Mouse (Mus musculus) liver, embryonic 11.5 days (tissue): Measurements from ENCODE around the gene Fance. TPM values are rescaled to one million over a fixed set of nuclear protein-coding genes. Genes with fewer than 3 reads are reported as not detected.
A peak's percentile ranks its signal among the peaks of the same experiment; 100 is the strongest.
"Not testable (repeated sequence)": the region's sequence is repeated elsewhere in the genome, so short reads cannot be mapped to it uniquely, and the experiment has no call there.

ENCODE experiments used
- ATAC-seq: fragments of 200-750 bp; cut with Nextera tagmentation; replicated peaks from 2 replicates; pipeline ENCODE4 v1.8.0; 2017; ENCODE audit warnings: moderate number of reproducible peaks, mild to moderate bottlenecking, moderate TSS enrichment, moderate library complexity; ENCODE audit not compliant: low FRiP score
- DNase-seq: peaks from one replicate; pipeline ENCODE4 v3.0.0-alpha.2; 2017; ENCODE audit warnings: low spot score
- H3K27ac ChIP-seq: fragments of 300-500 bp; sonication (generic); 2 replicates; pipeline ENCODE4 v1.5.1; 2014; ENCODE audit warnings: mild to moderate bottlenecking, low read depth, low read length, control low read depth
- H3K27me3 ChIP-seq: fragments of 300-500 bp; sonication (generic); replicated peaks from 2 replicates; pipeline ENCODE4 v1.6.1; 2014; ENCODE audit warnings: low read length, mixed read lengths; ENCODE audit not compliant: control insufficient read depth, insufficient read depth
- H3K36me3 ChIP-seq: fragments of 300-500 bp; sonication (generic); 2 replicates; pipeline ENCODE4 v1.6.1; 2014; ENCODE audit warnings: mild to moderate bottlenecking, low read length, moderate library complexity, mixed read lengths; ENCODE audit not compliant: control insufficient read depth, insufficient read depth
- H3K4me1 ChIP-seq: fragments of 300-500 bp; sonication (generic); replicated peaks from 2 replicates; pipeline ENCODE4 v1.6.1; 2014; ENCODE audit warnings: low read length, mixed read lengths; ENCODE audit not compliant: control insufficient read depth, insufficient read depth
- H3K4me2 ChIP-seq: fragments of 300-500 bp; sonication (generic); 2 replicates; pipeline ENCODE4 v1.6.1; 2014; ENCODE audit warnings: mild to moderate bottlenecking, control low read depth, moderate library complexity
- H3K4me3 ChIP-seq: fragments of 300-500 bp; sonication (generic); 2 replicates; pipeline ENCODE4 v1.5.1; 2014; ENCODE audit warnings: low read depth, low read length, control low read depth
- H3K9ac ChIP-seq: fragments of 300-500 bp; sonication (generic); 2 replicates; pipeline ENCODE4 v1.6.1; 2014; ENCODE audit warnings: low read depth, low read length, control low read depth
- H3K9me3 ChIP-seq: fragments of 300-500 bp; sonication (generic); 2 replicates; pipeline ENCODE4 v1.6.1; 2016; ENCODE audit warnings: low read length, inconsistent platforms, mixed read lengths; ENCODE audit not compliant: control insufficient read depth
- WGBS: fragments of 180-500 bp; shearing (Covaris S2); extraction: QIAGEN DNeasy Blood & Tissue Kit; methylation state at CpG from one replicate; pipeline ENCODE4 v1.1.7; 2014; 5-methylcytosine and 5-hydroxymethylcytosine counted together
- polyA plus RNA-seq: library from polyadenylated mRNA; unstranded; fragments of >200 nt; fragmentation: Nextera tagmentation; extraction: Ambion mirVana; gene quantifications from 2 replicates; pipeline ENCODE4 v1.2.1, GENCODE M21; 2014

The Fance gene
- polyA plus RNA-seq, 1 experiment from 2014 or later: 31.1 TPM

DNA sequence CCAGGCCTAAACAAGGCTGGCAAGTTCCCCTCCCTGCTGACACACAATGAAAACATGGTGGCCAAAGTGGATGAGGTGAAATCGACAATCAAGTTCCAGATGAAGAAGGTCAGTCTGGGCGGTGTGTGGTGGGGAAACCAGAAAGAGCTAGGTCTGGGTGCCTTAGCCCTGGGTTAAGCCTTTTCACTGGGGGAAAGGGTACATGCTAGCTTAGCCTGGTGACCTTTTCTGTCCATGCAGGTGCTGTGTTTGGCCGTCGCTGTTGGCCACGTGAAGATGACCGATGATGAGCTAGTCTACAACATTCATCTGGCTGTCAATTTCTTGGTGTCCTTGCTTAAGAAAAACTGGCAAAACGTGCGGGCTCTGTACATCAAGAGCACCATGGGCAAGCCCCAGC lies 17.3 kb downstream of the Fance start:
- DNase-seq, H3K27me3 ChIP-seq, ATAC-seq, H3K9me3 ChIP-seq: not testable (repeated sequence)
- H3K36me3 ChIP-seq: peaks cover 22% of the 10 kb centered on the region
- H3K9ac ChIP-seq: peak overlapping the region; percentile 100; the same call in 1 of the 2 replicates
- peak overlapping the region; percentile 99 for H3K4me2 ChIP-seq
- 63% methylated on average over 7 of the region's 8 CpGs for WGBS
- H3K27ac ChIP-seq: peak overlapping the region; percentile 43; the same call in 1 of the 2 replicates
- peaks cover 38% of the 10 kb centered on the region for H3K4me1 ChIP-seq
- H3K4me3 ChIP-seq: peak overlapping the region; percentile 100

DNA sequence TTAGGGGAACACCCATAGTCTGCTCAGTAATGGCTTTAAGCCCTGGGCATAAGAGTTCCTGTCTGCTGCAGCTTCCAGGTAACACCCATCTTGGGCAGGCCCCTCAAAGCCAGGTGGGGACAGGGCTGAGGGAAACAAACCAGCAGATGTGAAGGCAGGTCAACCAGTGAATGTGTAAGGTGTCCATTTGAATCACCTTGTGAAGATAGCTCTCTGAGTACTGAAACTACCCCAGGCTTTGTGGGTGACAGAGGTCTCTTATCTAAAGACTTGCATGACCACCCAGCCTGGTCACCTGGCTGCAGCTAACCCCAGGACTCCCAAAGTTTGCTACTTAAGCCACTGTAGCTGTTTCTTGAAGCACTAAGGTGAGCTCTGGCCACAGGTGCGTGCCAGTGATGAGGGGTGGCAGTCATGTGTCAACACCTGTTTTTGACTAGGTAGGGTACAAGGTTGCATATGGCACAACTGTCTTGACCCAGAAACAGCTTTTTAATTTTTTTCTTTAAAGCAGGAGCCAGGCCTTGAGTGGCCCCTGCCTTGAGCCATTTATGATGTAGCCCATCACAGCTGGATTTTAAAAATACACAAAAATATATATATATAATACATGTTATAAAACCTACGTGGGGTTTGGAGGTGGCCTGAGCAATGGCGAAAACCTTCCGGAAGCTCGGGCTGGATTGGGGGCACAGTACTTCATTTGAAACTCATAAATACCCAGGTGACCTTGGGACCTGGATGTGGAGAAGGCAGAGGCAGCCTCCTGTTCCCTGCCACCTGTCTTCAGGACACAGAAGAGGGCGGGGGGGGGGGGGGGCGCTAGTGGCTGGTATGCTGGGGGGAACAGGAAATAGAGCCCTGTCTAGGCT lies 18.2 kb downstream of the Fance start:
- WGBS: 23% methylated on average over 7 of the region's 7 CpGs
- peak; percentile 4 for ATAC-seq
- H3K27ac ChIP-seq: no peak overlapping the region; the same call in none of the 2 replicates

DNA sequence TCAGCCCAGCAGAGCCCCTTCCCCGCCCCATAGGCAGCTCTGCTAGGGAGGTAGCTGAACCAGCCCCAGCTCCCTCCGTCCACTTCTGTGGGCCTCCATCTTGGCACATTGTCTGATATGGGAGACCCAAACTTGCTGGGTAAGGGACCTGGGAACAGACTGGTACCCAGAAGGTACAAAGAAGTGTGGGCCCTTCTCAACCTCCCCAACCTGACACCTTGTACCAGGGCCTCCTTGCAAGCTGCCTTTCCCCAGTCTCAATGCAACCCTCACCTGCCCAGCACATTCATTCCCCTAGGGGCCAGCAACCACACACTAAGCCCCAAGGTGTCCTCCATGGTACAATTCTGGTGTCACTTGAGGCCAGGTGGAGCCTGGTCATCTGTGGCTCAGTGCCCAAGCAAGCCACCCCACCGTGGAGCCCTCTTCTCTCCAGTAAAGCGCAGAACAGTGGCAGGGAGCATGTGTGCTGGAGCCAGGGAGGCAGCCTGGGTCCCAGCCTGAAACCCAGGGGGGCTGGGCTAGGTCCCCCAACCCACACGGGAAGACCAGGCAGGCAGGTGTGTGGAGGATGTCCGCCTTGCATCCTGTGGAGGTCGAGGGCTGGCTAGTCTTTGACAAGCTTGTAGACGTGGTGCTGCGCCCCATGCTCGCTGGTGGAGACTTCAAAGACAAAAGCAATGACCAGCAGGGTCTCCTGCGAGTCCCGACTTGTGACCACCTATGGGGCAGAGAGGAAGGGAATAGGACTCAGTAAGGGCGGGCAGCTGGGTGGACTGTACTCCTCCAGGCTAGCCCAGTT lies 19.0 kb downstream of the Fance start:
- Histone ChIP-seq H3K4me3 (no peak overlapping the region), H3K4me2 (no peak overlapping the region)
- ATAC-seq: peak; percentile 39

More for the DNA sequence above, 18.2 kb downstream of the Fance start:
- DNase-seq: peak; percentile 66
- Histone ChIP-seq H3K36me3 (peaks cover 20% of the 10 kb centered on the region), H3K9me3 (no peaks in the 10 kb centered on the region), H3K4me2 (peak overlapping the region; percentile 99), H3K9ac (no peak overlapping the region), H3K4me1 (peaks cover 38% of the 10 kb centered on the region), H3K27me3 (no peaks in the 10 kb centered on the region; the same call in 1 of the 2 replicates), H3K4me3 (peak overlapping the region; percentile 100)

DNA sequence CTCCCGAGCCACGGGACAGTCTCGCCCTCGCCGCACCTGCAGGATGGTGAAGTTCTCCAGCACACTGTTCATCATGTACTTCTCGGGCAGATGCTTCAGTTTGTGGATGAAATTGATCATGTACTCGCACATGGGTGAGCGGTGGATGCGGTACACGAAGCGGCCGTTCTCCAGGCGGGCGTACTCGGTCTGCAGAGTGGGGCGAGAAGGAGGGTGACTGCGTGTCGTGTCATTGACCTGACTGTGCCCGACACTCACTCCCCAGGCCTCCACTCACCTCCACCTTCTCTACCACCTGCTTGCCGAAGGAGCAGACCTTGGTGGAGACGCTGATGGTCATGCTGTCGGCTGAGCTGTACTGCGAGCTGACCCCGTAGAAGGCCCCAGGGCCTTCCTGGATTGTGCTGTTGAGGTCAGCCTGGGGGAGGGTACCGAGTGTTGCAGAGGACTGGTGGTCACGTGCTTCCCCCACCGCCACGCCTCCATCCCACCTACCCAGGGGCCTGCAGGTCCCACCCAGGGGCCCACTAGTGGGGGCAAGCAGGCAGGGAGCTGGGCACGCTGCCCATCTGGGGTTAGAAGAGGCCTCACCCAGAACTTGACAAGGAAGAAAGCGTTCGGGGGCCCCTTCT lies 19.7 kb downstream of the Fance start:
- H3K27me3 ChIP-seq: no peaks in the 10 kb centered on the region; the same call in 1 of the 2 replicates
- no peak for ATAC-seq
- H3K4me3 ChIP-seq: no peak overlapping the region
- WGBS: 50% methylated on average over 31 of the region's 31 CpGs
- H3K9me3 ChIP-seq: no peaks in the 10 kb centered on the region
- H3K36me3 ChIP-seq: peaks cover 20% of the 10 kb centered on the region
- DNase-seq: peak; percentile 53
- no peak overlapping the region for H3K4me2 ChIP-seq
- peaks cover 30% of the 10 kb centered on the region for H3K4me1 ChIP-seq
- no peak overlapping the region; the same call in 1 of the 2 replicates for H3K27ac ChIP-seq
- no peak overlapping the region for H3K9ac ChIP-seq

More for the DNA sequence above, 19.0 kb downstream of the Fance start:
- Histone ChIP-seq H3K36me3 (peaks cover 20% of the 10 kb centered on the region), H3K27ac (no peak overlapping the region; the same call in 1 of the 2 replicates), H3K27me3 (no peaks in the 10 kb centered on the region; the same call in 1 of the 2 replicates), H3K4me1 (peaks cover 37% of the 10 kb centered on the region), H3K9me3 (no peaks in the 10 kb centered on the region), H3K9ac (no peak overlapping the region)
- WGBS: 40% methylated on average over 13 of the region's 13 CpGs
- peak; percentile 69 for DNase-seq

DNA sequence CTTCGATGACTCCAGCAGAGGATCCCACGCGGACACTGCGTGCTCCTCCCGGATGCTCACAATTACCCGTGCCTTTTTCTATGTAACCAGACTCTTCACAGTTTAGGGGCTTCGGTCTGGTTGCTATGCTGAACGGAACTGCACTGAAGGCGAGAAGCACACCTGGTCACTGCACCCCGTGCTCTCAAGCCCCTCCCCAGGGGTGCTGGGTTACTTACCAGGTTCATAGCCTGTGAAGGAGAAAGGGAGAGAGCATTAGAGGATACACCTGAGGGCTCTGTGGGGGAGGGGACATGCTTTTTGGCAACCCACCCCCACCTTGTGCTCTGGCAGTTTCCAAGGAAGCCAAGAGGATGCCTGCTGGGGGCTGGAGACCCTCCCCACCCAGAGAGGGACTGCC lies 21.9 kb downstream of the Fance start:
- 75% methylated on average over 10 of the region's 10 CpGs for WGBS
- DNase-seq (no peak), ATAC-seq (no peak)
- Histone ChIP-seq H3K9ac (no peak overlapping the region), H3K36me3 (peaks cover 12% of the 10 kb centered on the region), H3K27me3 (no peaks in the 10 kb centered on the region; the same call in 1 of the 2 replicates), H3K27ac (no peak overlapping the region), H3K4me2 (no peak overlapping the region; the same call in 1 of the 2 replicates), H3K9me3 (no peaks in the 10 kb centered on the region), H3K4me1 (peaks cover 19% of the 10 kb centered on the region), H3K4me3 (no peak overlapping the region)

DNA sequence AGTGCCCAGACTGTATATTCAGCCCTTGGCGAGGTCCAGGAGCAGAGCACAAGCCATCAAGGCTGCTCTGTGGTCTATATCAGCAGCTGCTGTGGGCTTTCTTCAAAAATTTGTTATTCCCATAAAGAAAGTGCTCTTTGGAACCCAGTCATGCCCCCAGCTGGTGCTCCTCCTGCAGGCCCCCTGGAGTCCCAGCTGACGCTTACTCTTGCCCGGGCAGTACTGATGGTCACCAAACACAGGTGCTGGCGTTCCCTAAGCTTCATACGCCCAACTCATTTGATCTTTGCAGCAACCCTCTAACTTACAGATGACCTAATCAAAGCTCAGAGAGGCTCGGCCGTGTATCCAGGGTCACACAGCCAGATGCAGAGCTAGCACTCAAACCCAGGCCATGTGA lies 24.2 kb downstream of the Fance start:
- Histone ChIP-seq H3K9ac (no peak overlapping the region), H3K9me3 (no peaks in the 10 kb centered on the region), H3K27ac (no peak overlapping the region), H3K4me3 (no peak overlapping the region), H3K4me2 (no peak overlapping the region), H3K36me3 (peaks cover 7% of the 10 kb centered on the region; the same call in 1 of the 2 replicates), H3K27me3 (no peaks in the 10 kb centered on the region; the same call in 1 of the 2 replicates), H3K4me1 (peaks cover 26% of the 10 kb centered on the region)
- WGBS: 91% methylated on average over 7 of the region's 7 CpGs
- no peak for ATAC-seq
- DNase-seq: no peak

DNA sequence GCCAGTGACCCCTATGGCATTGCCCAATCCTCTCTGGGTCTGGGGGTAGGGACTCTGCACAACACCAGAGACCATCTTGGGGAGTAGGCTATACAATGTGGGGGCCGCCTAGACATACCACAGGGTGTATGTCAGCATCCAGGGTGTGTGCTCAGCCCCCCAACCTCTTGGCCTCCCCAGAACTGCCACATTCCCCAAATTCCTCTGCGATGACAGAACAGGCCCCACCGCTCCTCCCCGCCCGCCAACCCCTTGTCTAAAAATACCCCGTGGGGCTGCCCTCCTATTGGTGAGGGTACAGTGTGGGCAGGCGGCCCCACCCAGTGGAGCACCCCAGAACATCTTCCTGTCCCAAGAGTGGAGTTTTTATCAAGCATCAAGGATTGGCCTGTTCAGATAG lies 27.3 kb downstream of the Fance start:
- Histone ChIP-seq H3K27me3 (no peaks in the 10 kb centered on the region; the same call in none of the 2 replicates), H3K9me3 (no peaks in the 10 kb centered on the region), H3K9ac (no peak overlapping the region), H3K27ac (no peak overlapping the region), H3K36me3 (peaks cover 7% of the 10 kb centered on the region; the same call in 1 of the 2 replicates), H3K4me2 (peak overlapping the region; percentile 45), H3K4me1 (peaks cover 34% of the 10 kb centered on the region), H3K4me3 (no peak overlapping the region)
- DNase-seq (no peak), ATAC-seq (no peak)
- 66% methylated on average over 7 of the region's 7 CpGs for WGBS

DNA sequence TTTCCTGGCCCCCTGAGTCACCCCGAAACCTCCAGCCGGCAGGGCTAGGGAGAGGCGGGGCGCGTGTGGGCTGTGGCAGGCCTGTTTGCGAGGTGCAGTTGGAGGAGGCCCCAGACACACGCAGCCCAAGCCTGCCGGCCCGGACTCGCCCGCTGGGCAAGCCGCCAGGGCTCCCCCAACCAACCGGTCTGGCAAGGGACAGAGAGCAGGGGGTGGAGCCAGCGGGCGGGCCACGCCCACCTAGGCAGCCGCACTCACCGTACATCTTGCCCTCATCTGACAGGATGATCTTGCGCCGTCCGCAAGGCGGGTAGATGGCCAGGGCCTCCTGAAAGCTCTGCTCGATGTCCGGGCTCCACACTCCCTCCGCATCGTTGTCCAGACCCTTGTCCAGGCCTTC lies 27.8 kb downstream of the Fance start:
- peaks cover 39% of the 10 kb centered on the region for H3K4me1 ChIP-seq
- 13% methylated on average over 26 of the region's 26 CpGs for WGBS
- H3K9me3 ChIP-seq: no peaks in the 10 kb centered on the region
- H3K9ac ChIP-seq: no peak overlapping the region
- H3K27ac ChIP-seq: 0 out of 2 replicates have a peak overlapping the region, but pooled peaks have one; percentile 29
- H3K4me2 ChIP-seq: peak overlapping the region; percentile 45
- H3K36me3 ChIP-seq: peaks cover 7% of the 10 kb centered on the region; the same call in 1 of the 2 replicates
- H3K27me3 ChIP-seq: no peaks in the 10 kb centered on the region; the same call in none of the 2 replicates
- H3K4me3 ChIP-seq: no peak overlapping the region
- ATAC-seq (peak; percentile 60), DNase-seq (peak; percentile 79)
